Mouse (Mus musculus): ENCODE results near the gene C3.
A peak's percentile ranks its signal among the peaks of the same experiment; 100 is the strongest.

C3 gene

DNA sequence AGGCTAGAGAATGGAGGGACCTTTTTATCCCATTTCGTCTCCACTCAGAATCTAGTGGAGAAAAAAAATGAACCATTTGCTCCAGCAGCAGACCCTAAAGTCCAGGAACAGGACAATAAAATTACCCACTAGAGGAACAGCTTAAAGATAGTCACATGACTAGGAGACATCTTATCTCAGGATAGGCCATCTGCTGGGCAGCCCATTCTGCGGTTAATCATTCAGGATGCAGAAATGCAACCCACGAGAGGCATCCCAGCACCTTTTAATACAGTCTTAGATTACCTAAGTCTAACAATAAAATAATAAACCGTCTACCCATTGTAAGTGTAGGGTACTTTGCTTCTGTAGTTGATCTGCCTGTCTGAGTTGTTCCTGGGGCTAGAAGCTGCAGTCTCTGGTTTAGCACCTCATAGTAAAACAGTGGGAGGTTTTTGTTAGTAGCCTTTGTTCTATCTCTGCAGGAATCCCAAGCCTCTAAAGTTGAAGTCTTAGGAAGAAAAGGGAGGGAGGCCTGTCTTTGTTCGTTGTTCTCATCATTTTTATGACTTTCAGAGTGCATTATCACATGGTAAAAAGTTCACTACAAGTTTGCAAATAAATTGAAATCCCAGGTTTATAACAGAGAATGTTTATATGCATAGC is 57.2 kb downstream of the C3 start:
- no peak for DNase-seq (ENCODE audit: low spot score in 2 of 2)

DNA sequence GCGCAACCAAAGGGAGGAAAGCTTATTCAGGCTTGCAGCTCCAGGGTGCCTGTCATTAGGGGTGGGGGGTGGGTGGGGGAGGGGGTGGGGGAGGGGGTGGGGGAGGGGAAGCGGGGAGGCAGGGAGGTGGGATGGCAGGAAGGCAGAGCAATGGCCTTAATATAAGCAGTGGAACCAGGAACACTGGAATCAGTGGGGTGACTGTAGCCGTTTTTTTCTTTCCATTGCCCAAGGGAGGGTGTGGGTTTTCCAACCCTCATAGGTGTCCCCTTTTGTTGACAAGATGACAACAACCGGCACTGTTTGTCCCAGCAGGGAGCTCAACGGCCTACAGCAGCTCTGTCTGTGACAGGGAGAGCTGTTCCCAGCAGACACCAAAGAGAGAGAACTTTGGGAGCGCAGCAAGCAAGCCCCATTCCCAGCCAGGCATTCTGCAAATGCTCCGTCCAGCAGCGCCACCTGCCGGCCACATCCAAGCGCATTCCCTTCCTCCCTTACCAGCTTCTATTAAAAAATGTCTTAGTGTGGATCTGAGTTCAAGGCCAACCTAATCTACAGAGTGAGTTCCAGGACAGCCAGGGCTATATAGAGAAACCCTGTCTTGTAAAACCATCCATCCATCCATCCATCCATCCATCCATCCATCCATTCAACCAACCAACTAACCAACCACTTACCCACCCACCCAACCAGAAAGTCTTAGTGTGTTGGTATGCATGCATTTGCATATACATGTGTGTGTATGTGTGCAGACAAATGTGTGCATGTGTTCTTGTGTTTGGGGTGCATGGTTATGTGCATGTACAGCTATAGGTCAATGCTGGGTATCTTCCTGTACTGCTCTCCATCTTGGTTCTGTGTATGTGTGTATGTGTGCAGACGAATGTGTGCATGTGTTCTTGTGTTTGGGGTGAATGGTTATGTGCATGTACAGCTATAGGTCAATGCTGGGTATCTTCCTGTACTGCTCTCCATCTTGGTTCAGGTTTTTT is 60.8 kb downstream of the C3 start:
- peak; percentile 46 to 79 for DNase-seq (ENCODE audit: low spot score in 2 of 2)
